Comparison of ENCODE assay signal across 7 mouse cellular contexts in genomic region chr12:102758403-102758756, GRCm38 (mm10). TPM values are rescaled to one million over a fixed set of nuclear protein-coding genes. Genes with fewer than 3 reads are reported as not detected.
DNase-seq lines count a peak whose midpoint lies in the region; ATAC-seq lines count a peak whose summit lies in the region.

Gene Gm20604, minus strand, starts transcription at chr12:102758672.

- H3K27me3 ChIP-seq in megakaryocyte, embryonic 14.5 days (replicated peaks): no peaks in the 10 kb centered on the region
- no peaks in the 10 kb centered on the region for H3K27me3 ChIP-seq in embryonic facial prominence, embryonic 14.5 days (replicated peaks; ENCODE audit: control insufficient read depth, insufficient read depth, low read length)
- H3K27me3 ChIP-seq in intestine, embryonic 15.5 days (replicated peaks): no peaks in the 10 kb centered on the region

- H3K27ac ChIP-seq in embryonic facial prominence, embryonic 14.5 days (replicated peaks; ENCODE audit: low read depth, low read length): peak within 1 kb of the TSS; percentile 81
- peak within 1 kb of the TSS; percentile 88 for H3K27ac ChIP-seq in intestine, embryonic 15.5 days

- H3K36me3 ChIP-seq in megakaryocyte, embryonic 14.5 days (replicated peaks; ENCODE audit: low read length): peaks cover 48% of the 10 kb centered on the region
- H3K36me3 ChIP-seq in embryonic facial prominence, embryonic 14.5 days (ENCODE audit: control insufficient read depth, insufficient read depth, low read length): peaks cover 14% of the 10 kb centered on the region
- H3K36me3 ChIP-seq in intestine, embryonic 15.5 days: no peaks in the 10 kb centered on the region

- H3K4me3 ChIP-seq in megakaryocyte, embryonic 14.5 days (replicated peaks): peak within 1 kb of the TSS; percentile 100
- peak within 1 kb of the TSS; percentile 64 for H3K4me3 ChIP-seq in embryonic facial prominence, embryonic 14.5 days (ENCODE audit: low read depth, low read length)
- H3K4me3 ChIP-seq in intestine, embryonic 15.5 days (replicated peaks): peak within 1 kb of the TSS; percentile 91

- H3K4me1 ChIP-seq in megakaryocyte, embryonic 14.5 days: peaks cover 42% of the 10 kb centered on the region
- peaks cover 13% of the 10 kb centered on the region for H3K4me1 ChIP-seq in embryonic facial prominence, embryonic 14.5 days (ENCODE audit: control insufficient read depth, insufficient read depth, low read length)
- peaks cover 10% of the 10 kb centered on the region; the same call in 1 of the 2 replicates for H3K4me1 ChIP-seq in intestine, embryonic 15.5 days (replicated peaks)

- no peak for ATAC-seq in megakaryocyte, adult 5-6 weeks (ENCODE audit: poor library complexity, severe bottlenecking)
- ATAC-seq in embryonic facial prominence, embryonic 14.5 days (ENCODE audit: low read depth): no peak
- no peak for ATAC-seq in intestine, embryonic 15.5 days
- no peak for ATAC-seq in megakaryocyte progenitor cell, adult 5-6 weeks (replicated peaks; ENCODE audit: poor library complexity)

- no peaks in the 10 kb centered on the region for H3K9me3 ChIP-seq in megakaryocyte, embryonic 14.5 days
- no peaks in the 10 kb centered on the region for H3K9me3 ChIP-seq in embryonic facial prominence, embryonic 14.5 days (ENCODE audit: control insufficient read depth, low read length)
- H3K9me3 ChIP-seq in intestine, embryonic 15.5 days: no peaks in the 10 kb centered on the region

- H3K9ac ChIP-seq in embryonic facial prominence, embryonic 14.5 days (ENCODE audit: low read depth, low read length): peak within 1 kb of the TSS; percentile 77
- H3K9ac ChIP-seq in intestine, embryonic 15.5 days: peak within 1 kb of the TSS; percentile 88

- peak within 1 kb of the TSS; percentile 92 for H3K4me2 ChIP-seq in embryonic facial prominence, embryonic 14.5 days (ENCODE audit: low read depth, low read length)
- H3K4me2 ChIP-seq in intestine, embryonic 15.5 days (replicated peaks): peak within 1 kb of the TSS; percentile 79

- DNase-seq in embryonic facial prominence, embryonic 14.5 days (ENCODE audit: low spot score): no peak
- no peak for DNase-seq in gastrocnemius, postnatal 10 days
- no peak for DNase-seq in spleen, postnatal 14 days (ENCODE audit: low spot score in 2 of 2)

- under 1% methylated on average over 10 of the region's 10 CpGs for WGBS in embryonic facial prominence, embryonic 14.5 days
- under 1% methylated on average over 10 of the region's 10 CpGs for WGBS in intestine, embryonic 15.5 days

RNA-seq across cellular contexts. Expression of gene Gm20604, which starts in this region (rescaled TPM):
- polyA plus RNA-seq in megakaryocyte, embryonic 14.5 days (2012; ENCODE audit: insufficient read depth, low replicate concordance): 0.82 TPM in 1 of 2 replicates, not detected in the other
- total RNA-seq in megakaryocyte, adult 5-6 weeks (2015): 10.0 and 10.6 TPM in 2 replicates
- total RNA-seq in megakaryocyte, adult 5-6 weeks (2017): 3.3 and 5.4 TPM in 2 replicates
- 22.2 and 22.8 TPM in 2 replicates for polyA plus RNA-seq in embryonic facial prominence, embryonic 14.5 days (2014; fragmentation: Nextera tagmentation; extraction: Ambion mirVana)
- 18.7 and 21.0 TPM in 2 replicates for polyA plus RNA-seq in intestine, embryonic 15.5 days (2015; fragmentation: Nextera tagmentation; extraction: Ambion mirVana)
- total RNA-seq in megakaryocyte progenitor cell, adult 5-6 weeks (2015): 11.3 and 16.7 TPM in 2 replicates
- total RNA-seq in megakaryocyte progenitor cell, adult 5-6 weeks (2017): 10.2 and 11.4 TPM in 2 replicates
- total RNA-seq in gastrocnemius, postnatal 10 days (2021): 1 to 10 TPM; 3.4 to 3.5 TPM

Comparison
In these comparisons a context has a peak if more than half of its experiments do, and no peak if none do; other contexts are left out.
1. RNA of gene Gm20604 (polyA plus RNA-seq): 22.2 to 22.8 TPM in embryonic facial prominence, embryonic 14.5 days and 18.7 to 21.0 TPM in intestine, embryonic 15.5 days; 0.82 TPM in megakaryocyte, embryonic 14.5 days; every median in the first group is over 10 times any median in the second.
2. Peak in every context shown above with its lines, with median percentiles within 50 percentile points of each other: H3K4me3 ChIP-seq.